Mouse (Mus musculus) kidney, adult 2 months (tissue): ENCODE measurements around the gene Parp14.

Source experiments
- CTCF ChIP-seq: fragments of 200-500 bp; conservative IDR thresholded peaks from 2 replicates; pipeline ENCODE4 v1.5.1; 2011; ENCODE audit warnings: low read depth, mild to moderate bottlenecking, control low read depth, low read length, moderate library complexity, mixed read lengths; ENCODE audit not compliant: insufficient read depth, insufficient read length
- POLR2A ChIP-seq: fragments of 200-500 bp; IDR thresholded peaks from one replicate; pipeline ENCODE4 v1.6.1; 2011; ENCODE audit warnings: low read depth, low read length, control low read depth

DNA sequence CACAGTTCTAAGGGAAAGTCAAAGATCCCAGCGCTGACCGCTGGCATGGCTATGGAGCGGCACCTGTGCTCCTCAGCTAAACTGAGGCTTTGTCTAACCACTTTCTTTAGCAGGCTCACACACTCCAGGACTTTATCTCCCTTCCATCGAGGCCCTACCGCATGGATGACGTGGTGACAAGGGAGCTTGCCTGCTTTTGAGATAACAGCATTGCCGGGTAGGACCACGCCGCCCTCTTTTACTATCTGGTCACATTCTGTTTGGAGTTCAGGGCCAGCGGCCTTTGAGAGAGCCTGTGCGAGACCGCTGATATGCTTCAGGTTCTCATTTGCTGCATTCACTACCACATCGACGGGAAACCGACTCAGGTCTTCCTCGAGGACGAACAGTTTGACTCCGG lies 14.6 kb downstream of the Parp14 start:
- TF ChIP-seq POLR2A (no peak), CTCF (no peak)
